Mouse (Mus musculus) v-Abl transformed pro-B cells (cell line): ENCODE measurements around the gene Gm11114.

ENCODE experiments used
- in situ Hi-C, 2 experiments: fragments of 400-800 bp; cut with MboI; formaldehyde crosslinking; loops; one replicate each; pipeline ENCODE4 v1.15.1; 2025; ENCODE audit not compliant: unreplicated experiment in 2 of 2

Gm11114 gene

GRCm38 (mm10) chr9:85312473-85312872, at the start of gene Gm11114:
TSS of gene Gm11114 (plus strand) at chr9:85312773.
- in situ Hi-C loops: no loop called here

- in situ Hi-C loops: no loop called here
These were observed 45.7 kb upstream of the Gm11114 start for GRCm38 (mm10) chr9:85266847-85267246.

GRCm38 (mm10) chr9:85274114-85274513, 38.5 kb upstream of the Gm11114 start:
- in situ Hi-C loops: no loop called here

- in situ Hi-C loops: no loop called here
These were observed 9.7 kb upstream of the Gm11114 start for GRCm38 (mm10) chr9:85302849-85303248.

GRCm38 (mm10) chr9:85303378-85303777, 9.2 kb upstream of the Gm11114 start:
- in situ Hi-C loops: no loop called here

GRCm38 (mm10) chr9:85316122-85316521, 3.5 kb downstream of the Gm11114 start:
- in situ Hi-C loops: no loop called here

GRCm38 (mm10) chr9:85320167-85320951, 7.8 kb downstream of the Gm11114 start:
- in situ Hi-C loops: no loop called here

GRCm38 (mm10) chr9:85324158-85324875, 11.7 kb downstream of the Gm11114 start:
- in situ Hi-C loops: no loop called here

GRCm38 (mm10) chr9:85325201-85325868, 12.8 kb downstream of the Gm11114 start:
- in situ Hi-C loops: no loop called here

GRCm38 (mm10) chr9:85326292-85327241, 14.0 kb downstream of the Gm11114 start:
- in situ Hi-C loops: no loop called here

GRCm38 (mm10) chr9:85327242-85328211, 15.0 kb downstream of the Gm11114 start, which contains the start of gene Tent5a:
TSS of gene Tent5a (minus strand) at chr9:85327348.
- in situ Hi-C loops: no loop called here

- in situ Hi-C loops: no loop called here
These were observed 15.7 kb downstream of the Gm11114 start for GRCm38 (mm10) chr9:85328259-85328658.

GRCm38 (mm10) chr9:85331521-85331920, 18.9 kb downstream of the Gm11114 start:
- in situ Hi-C loops: no loop called here

- in situ Hi-C loops: no loop called here
These were observed 23.5 kb downstream of the Gm11114 start for GRCm38 (mm10) chr9:85336046-85336445.

GRCm38 (mm10) chr9:85340303-85340702, 27.7 kb downstream of the Gm11114 start:
- in situ Hi-C loops: no loop called here

GRCm38 (mm10) chr9:85342892-85343785, 30.6 kb downstream of the Gm11114 start:
- in situ Hi-C loops: no loop called here

- in situ Hi-C loops: no loop called here
These were observed 35.4 kb downstream of the Gm11114 start for GRCm38 (mm10) chr9:85347823-85348523.
